Comparison of ENCODE assay signal across 8 mouse cellular contexts in the genomic region with DNA sequence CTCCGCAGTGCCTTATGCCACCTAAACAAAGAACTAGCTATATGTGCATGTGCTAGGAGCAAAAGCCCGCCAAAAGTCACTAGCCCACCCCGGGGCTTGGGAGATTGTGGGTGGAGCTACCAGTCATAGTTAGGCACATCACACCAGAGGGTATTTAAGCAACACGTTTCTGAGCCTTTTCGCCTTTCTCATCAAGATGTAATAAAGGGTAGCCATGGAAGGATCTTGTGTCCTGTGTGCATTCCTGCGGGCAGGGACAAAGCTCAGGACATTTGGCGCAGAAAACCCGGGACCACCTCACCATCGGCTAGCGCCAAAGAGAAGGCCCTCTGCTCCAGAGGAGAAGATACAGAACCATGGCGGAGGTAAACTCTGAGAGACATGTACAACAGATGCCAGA. TPM values are rescaled to one million over a fixed set of nuclear protein-coding genes. Genes with fewer than 3 reads are reported as not detected.
DNase-seq lines count a peak whose midpoint lies in the region; ATAC-seq and TF ChIP-seq lines count a peak whose summit lies in the region.

No protein-coding gene starts in this region.

- TF ChIP-seq CTCF in lung, embryonic 14.5 days (IDR thresholded peaks at IDR 0.05; ENCODE audit: low read depth) = no peak
- TF ChIP-seq CTCF in intestine, postnatal 0 days (IDR thresholded peaks at IDR 0.05; ENCODE audit: low read depth) = no peak
- TF ChIP-seq CTCF in lung, adult 2 months (IDR thresholded peaks at IDR 0.05; ENCODE audit: insufficient read depth, low read length) = no peak

- no peak overlapping the region for H3K27ac ChIP-seq in lung, embryonic 14.5 days (ENCODE audit: low read depth)
- H3K27ac ChIP-seq in embryonic facial prominence, embryonic 12.5 days = peak overlapping the region; percentile 95
- H3K27ac ChIP-seq in intestine, postnatal 0 days (ENCODE audit: low read depth, low read length) = no peak overlapping the region
- no peak overlapping the region for H3K27ac ChIP-seq in neural tube, embryonic 12.5 days

- no peaks in the 10 kb centered on the region for H3K36me3 ChIP-seq in lung, embryonic 14.5 days (ENCODE audit: insufficient read depth)
- H3K36me3 ChIP-seq in embryonic facial prominence, embryonic 12.5 days = no peaks in the 10 kb centered on the region
- no peaks in the 10 kb centered on the region for H3K36me3 ChIP-seq in intestine, postnatal 0 days (ENCODE audit: control insufficient read depth, insufficient read depth)
- H3K36me3 ChIP-seq in neural tube, embryonic 12.5 days = no peaks in the 10 kb centered on the region

- peak overlapping the region; percentile 64; the same call in 1 of the 2 replicates for H3K9ac ChIP-seq in lung, embryonic 14.5 days
- peak overlapping the region; percentile 67 for H3K9ac ChIP-seq in embryonic facial prominence, embryonic 12.5 days
- H3K9ac ChIP-seq in intestine, postnatal 0 days (ENCODE audit: low read depth, low read length) = no peak overlapping the region
- H3K9ac ChIP-seq in neural tube, embryonic 12.5 days = peak overlapping the region; percentile 61

- peak; percentile 34 for DNase-seq in lung, embryonic 14.5 days
- DNase-seq in lung, postnatal 14 days = no peak
- no peak for DNase-seq in adrenal gland, postnatal 14 days
- no peak for DNase-seq in lung, adult 2 months

- no peaks in the 10 kb centered on the region for H3K4me1 ChIP-seq in lung, embryonic 14.5 days (ENCODE audit: insufficient read depth)
- no peaks in the 10 kb centered on the region for H3K4me1 ChIP-seq in embryonic facial prominence, embryonic 12.5 days
- no peaks in the 10 kb centered on the region for H3K4me1 ChIP-seq in intestine, postnatal 0 days (replicated peaks; ENCODE audit: control insufficient read depth, insufficient read depth, low read length)
- H3K4me1 ChIP-seq in neural tube, embryonic 12.5 days = peaks cover 6% of the 10 kb centered on the region
- H3K4me1 ChIP-seq in lung, adult 2 months (ENCODE audit: control insufficient read depth, insufficient read depth, low read length) = no peaks in the 10 kb centered on the region

- H3K9me3 ChIP-seq in lung, embryonic 14.5 days (ENCODE audit: low read depth, low read length) = no peaks in the 10 kb centered on the region
- H3K9me3 ChIP-seq in embryonic facial prominence, embryonic 12.5 days = no peaks in the 10 kb centered on the region
- H3K9me3 ChIP-seq in intestine, postnatal 0 days (ENCODE audit: control insufficient read depth) = no peaks in the 10 kb centered on the region
- H3K9me3 ChIP-seq in neural tube, embryonic 12.5 days = no peaks in the 10 kb centered on the region

- WGBS in lung, embryonic 14.5 days = 10% methylated on average over 11 of the region's 11 CpGs
- 20% methylated on average over 11 of the region's 11 CpGs for WGBS in embryonic facial prominence, embryonic 12.5 days
- 14% methylated on average over 11 of the region's 11 CpGs for WGBS in intestine, postnatal 0 days
- WGBS in neural tube, embryonic 12.5 days = 15% methylated on average over 11 of the region's 11 CpGs
- 13% methylated on average over 11 of the region's 11 CpGs for WGBS in lung, adult 2 months

- H3K27me3 ChIP-seq in lung, embryonic 14.5 days (ENCODE audit: insufficient read depth, low read length) = no peaks in the 10 kb centered on the region
- H3K27me3 ChIP-seq in embryonic facial prominence, embryonic 12.5 days = no peaks in the 10 kb centered on the region
- H3K27me3 ChIP-seq in intestine, postnatal 0 days (replicated peaks; ENCODE audit: control insufficient read depth, insufficient read depth, low read length) = no peaks in the 10 kb centered on the region
- H3K27me3 ChIP-seq in neural tube, embryonic 12.5 days (replicated peaks) = no peaks in the 10 kb centered on the region

- H3K4me3 ChIP-seq in lung, embryonic 14.5 days (ENCODE audit: low read depth, low read length) = peak overlapping the region; percentile 64
- peak overlapping the region; percentile 69 for H3K4me3 ChIP-seq in embryonic facial prominence, embryonic 12.5 days
- peak overlapping the region; percentile 63 for H3K4me3 ChIP-seq in intestine, postnatal 0 days (ENCODE audit: low read depth, low read length)
- H3K4me3 ChIP-seq in neural tube, embryonic 12.5 days = peak overlapping the region; percentile 75
- no peak overlapping the region for H3K4me3 ChIP-seq in lung, adult 2 months (replicated peaks; ENCODE audit: extremely low read depth, low read depth, low read length)

- no peak for ATAC-seq in lung, embryonic 14.5 days (ENCODE audit: insufficient read depth)
- no peak for ATAC-seq in embryonic facial prominence, embryonic 12.5 days (ENCODE audit: insufficient number of reproducible peaks, insufficient read depth, low FRiP score, low TSS enrichment)
- ATAC-seq in intestine, postnatal 0 days = no peak
- no peak; the same call in 1 of the 2 replicates for ATAC-seq in neural tube, embryonic 12.5 days (ENCODE audit: low FRiP score, low read depth)
- ATAC-seq in inflammation-experienced regulatory T-cells, adult 6 months = no peak

- peak overlapping the region; percentile 79 for H3K4me2 ChIP-seq in lung, embryonic 14.5 days
- peak overlapping the region; percentile 68 for H3K4me2 ChIP-seq in embryonic facial prominence, embryonic 12.5 days (replicated peaks)
- peak overlapping the region; percentile 98 for H3K4me2 ChIP-seq in intestine, postnatal 0 days (replicated peaks; ENCODE audit: low read depth)
- peak overlapping the region; percentile 85 for H3K4me2 ChIP-seq in neural tube, embryonic 12.5 days (replicated peaks)

- no peak for TF ChIP-seq POLR2A in lung, adult 2 months (IDR thresholded peaks at IDR 0.05; ENCODE audit: borderline replicate concordance, extremely low read depth, low read depth, low read length)

RNA-seq across cellular contexts. Expression of a gene that starts 21.0 kb away (rescaled TPM):
- polyA plus RNA-seq in lung, embryonic 14.5 days (2014; fragmentation: Nextera tagmentation; extraction: Ambion mirVana) = not detected in 2 replicates
- polyA plus RNA-seq in embryonic facial prominence, embryonic 12.5 days (2016; fragmentation: Nextera tagmentation; extraction: Ambion mirVana) = not detected in 2 replicates
- not detected in 2 replicates for polyA plus RNA-seq in intestine, postnatal 0 days (2015; fragmentation: Nextera tagmentation; extraction: Ambion mirVana)
- not detected in 2 replicates for polyA plus RNA-seq in neural tube, embryonic 12.5 days (2016; fragmentation: Nextera tagmentation; extraction: Ambion mirVana)
- not detected in 2 replicates for total RNA-seq in adrenal gland, postnatal 14 days (2021)
- not detected for polyA plus RNA-seq in inflammation-experienced regulatory T-cells, adult 6 months (2017; shearing (Covaris generic))
- polyA plus RNA-seq in lung, adult 2 months (2012; rRNA removed) = not detected in 2 replicates

RNA-seq across cellular contexts. Expression of a gene that starts 29.6 kb away (rescaled TPM):
- polyA plus RNA-seq in lung, embryonic 14.5 days (2014; fragmentation: Nextera tagmentation; extraction: Ambion mirVana) = not detected in 2 replicates
- polyA plus RNA-seq in embryonic facial prominence, embryonic 12.5 days (2016; fragmentation: Nextera tagmentation; extraction: Ambion mirVana) = not detected in 2 replicates
- not detected in 2 replicates for polyA plus RNA-seq in intestine, postnatal 0 days (2015; fragmentation: Nextera tagmentation; extraction: Ambion mirVana)
- not detected in 2 replicates for polyA plus RNA-seq in neural tube, embryonic 12.5 days (2016; fragmentation: Nextera tagmentation; extraction: Ambion mirVana)
- total RNA-seq in adrenal gland, postnatal 14 days (2021) = not detected in 2 replicates
- not detected for polyA plus RNA-seq in inflammation-experienced regulatory T-cells, adult 6 months (2017; shearing (Covaris generic))
- not detected in 2 replicates for polyA plus RNA-seq in lung, adult 2 months (2012; rRNA removed)
